Mouse (Mus musculus) neutrophil, adult 83 days (primary cell): Measurements from ENCODE around the gene Rbp1. TPM values are rescaled to one million over a fixed set of nuclear protein-coding genes. Genes with fewer than 3 reads are reported as not detected.

Experiments
- total RNA-seq, 2 experiments: library from RNA; stranded (reverse); gene quantifications; one replicate each; pipeline ENCODE4 v1.2.4; 2023

The Rbp1 gene
- under 1 TPM; 0.20 to 0.28 TPM for total RNA-seq

DNA sequence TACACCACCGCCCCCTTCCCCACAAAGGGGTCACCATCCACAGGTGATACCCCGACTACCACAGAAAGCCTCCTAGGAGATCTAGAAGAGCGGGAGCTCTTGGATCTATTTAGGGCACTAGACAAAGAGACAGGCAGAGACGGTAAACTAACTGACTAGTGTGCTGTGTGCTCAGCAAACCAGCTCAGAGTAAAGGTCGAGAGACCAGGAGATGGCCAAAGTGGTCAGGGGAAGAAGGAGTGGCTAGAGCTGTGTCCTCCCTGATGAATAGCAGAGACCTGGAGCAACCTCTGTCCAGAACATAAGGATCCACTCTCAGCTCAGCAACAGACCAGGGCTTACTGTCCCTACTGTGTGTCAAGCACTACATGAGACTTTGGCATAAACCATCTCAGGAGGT lies at the start of gene Rbp1:
Gene Rbp1, plus strand, starts transcription at position 306 of the 400 bp plus-strand sequence.

DNA sequence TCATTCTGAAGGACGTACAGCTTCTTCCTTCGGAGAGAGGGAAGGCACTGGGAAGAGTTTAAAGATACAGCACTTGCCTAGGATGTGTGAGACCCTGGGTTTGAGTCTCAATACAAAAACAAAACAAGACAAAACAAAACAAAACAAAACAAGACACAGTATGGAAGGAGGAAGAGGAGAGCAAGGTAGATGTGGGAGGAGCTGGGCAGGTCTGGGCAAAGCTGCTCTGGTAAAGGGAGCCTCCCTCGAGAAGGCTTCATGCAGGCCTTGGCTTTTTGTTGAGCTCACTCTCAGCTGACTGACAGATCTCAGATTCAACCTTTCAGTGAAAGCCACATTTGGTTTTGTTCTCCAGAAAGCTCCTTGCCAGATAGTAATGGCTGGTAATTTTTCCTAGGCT lies 63.1 kb downstream of the Rbp1 start, which contains the start of gene Rbp2:
Gene Rbp2, plus strand, starts transcription at position 301 of the 400 bp plus-strand sequence.

Other genes starting within 250 kb of the Rbp1 start
- gene Nmnat3, start 135.5 kb upstream of the Rbp1 start, total RNA-seq: 1 to 10 TPM; 5.5 to 6.5 TPM
- not detected for gene Rbp2, start 63.2 kb downstream of the Rbp1 start, total RNA-seq
- 10 to 100 TPM; 66.7 to 70.2 TPM for gene Copb2, start 140.8 kb downstream of the Rbp1 start, total RNA-seq
- gene Mrps22, start 178.7 kb downstream of the Rbp1 start, total RNA-seq: 10 to 100 TPM in 1 of 2 experiments, 1 to 10 TPM in 1; 9.8 to 11.0 TPM